Mouse (Mus musculus): ENCODE results near the gene Dclre1b.

Dclre1b gene

DNA sequence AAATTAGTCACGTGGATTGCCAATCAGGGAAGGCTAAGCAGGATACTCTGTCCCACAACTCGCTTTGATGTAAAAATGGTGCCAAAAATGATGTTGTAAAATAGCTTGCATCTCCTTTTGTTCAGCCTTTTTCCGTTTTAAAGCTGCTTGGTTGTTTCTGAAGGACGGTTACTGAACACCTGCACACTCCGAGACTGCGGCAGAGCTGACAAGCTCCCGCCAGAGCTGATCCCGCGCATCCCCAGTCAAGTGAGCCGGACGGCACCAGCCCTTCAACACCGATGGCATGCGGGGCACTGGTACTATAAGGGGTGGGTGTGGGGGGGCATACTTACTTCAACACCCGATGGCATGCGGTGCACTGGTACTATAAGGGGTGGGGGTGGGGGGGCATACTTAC, 35.2 kb downstream of the Dclre1b start:
- in situ Hi-C loops (cut with MboI; ENCODE audit: low sequenced_read_pairs) = no loop called here

DNA sequence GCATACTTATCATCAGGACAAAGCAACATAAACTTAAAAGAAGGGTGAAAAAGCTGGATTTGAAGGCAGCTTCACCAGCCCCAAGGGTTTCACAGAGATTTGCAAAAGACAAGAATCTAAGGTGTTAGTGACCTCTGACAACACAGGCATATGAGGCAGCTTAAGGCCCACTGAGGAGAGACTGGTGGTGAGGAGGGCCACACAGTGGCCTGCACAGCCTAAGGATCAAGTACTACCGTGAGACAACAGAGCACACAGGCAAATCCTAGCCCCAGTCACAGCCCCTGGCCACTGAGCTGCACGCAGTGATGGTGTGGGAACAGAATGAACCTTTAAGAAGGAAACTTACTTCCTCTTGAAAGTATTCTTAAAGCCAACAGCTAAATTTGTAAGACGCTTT, 35.7 kb downstream of the Dclre1b start:
- in situ Hi-C loops (cut with MboI; ENCODE audit: low sequenced_read_pairs) = no loop called here

DNA sequence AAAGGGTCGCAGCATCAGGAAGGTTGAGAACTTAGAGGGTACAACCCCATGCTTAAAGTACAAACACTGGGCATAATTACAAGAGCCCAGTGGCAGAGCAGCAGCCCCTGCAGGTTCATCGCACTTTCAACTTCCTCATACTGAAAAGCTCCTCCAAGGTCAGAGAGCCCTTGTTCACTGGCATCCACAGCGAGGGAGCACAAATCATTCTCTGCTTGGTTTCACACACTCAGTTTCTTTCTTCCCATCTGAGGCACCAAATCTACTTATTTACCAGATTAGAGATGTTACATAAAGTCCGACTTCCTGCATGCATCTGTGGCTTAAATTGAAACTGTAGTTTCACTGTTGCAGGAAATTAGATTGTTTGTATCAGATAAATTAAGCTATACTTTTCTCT, 36.4 kb downstream of the Dclre1b start:
- in situ Hi-C loops (cut with MboI; ENCODE audit: low sequenced_read_pairs) = no loop called here

DNA sequence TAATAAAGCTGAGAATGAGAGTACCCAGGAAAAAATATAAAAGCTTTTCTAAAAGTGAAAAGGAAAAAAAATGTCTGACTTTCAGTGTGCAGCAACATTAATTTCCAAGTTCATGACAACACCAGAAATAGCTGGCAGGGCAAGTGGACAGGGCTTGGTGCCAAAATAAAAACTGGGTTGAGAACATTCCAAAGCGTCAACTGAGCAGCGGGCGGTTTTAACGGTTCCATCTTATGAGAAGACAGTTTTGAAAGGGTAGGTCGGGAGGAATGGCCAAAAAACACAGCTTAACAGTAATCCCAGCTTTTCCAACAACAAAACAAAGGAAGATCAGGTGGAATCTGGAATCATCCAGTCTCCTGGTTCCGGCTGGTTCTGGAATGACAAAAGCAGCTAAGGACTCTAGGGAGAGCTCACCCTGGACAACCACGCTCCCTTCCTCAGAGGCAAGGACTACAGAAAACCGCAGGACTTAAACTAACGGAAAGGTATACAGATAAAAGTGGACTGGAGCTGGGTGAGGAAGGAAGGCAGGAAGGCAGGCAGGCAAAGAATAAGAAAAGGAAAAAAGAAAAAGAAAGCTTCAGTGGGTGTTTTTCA, 37.6 kb downstream of the Dclre1b start:
- in situ Hi-C loops (cut with MboI; ENCODE audit: low sequenced_read_pairs) = no loop called here

DNA sequence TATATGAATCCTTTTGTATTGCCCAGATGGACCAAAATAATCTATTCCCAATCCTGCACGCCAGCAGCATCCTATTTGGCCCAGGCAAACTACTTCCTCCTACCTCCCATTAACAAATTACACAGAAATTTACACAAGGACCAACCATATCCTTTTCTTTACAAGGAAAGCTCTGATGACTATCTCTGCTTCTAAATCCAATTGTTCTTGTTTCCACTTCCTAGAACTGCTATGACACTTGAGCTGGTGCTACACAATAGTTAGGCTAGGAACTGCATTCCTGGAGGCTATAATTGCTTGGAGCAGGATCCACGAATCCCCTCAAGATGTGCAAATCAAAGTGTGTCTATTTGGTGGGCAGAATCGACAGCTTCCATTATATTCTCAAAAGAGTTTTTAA, 42.5 kb downstream of the Dclre1b start:
- in situ Hi-C loops (cut with MboI; ENCODE audit: low sequenced_read_pairs) = no loop called here

DNA sequence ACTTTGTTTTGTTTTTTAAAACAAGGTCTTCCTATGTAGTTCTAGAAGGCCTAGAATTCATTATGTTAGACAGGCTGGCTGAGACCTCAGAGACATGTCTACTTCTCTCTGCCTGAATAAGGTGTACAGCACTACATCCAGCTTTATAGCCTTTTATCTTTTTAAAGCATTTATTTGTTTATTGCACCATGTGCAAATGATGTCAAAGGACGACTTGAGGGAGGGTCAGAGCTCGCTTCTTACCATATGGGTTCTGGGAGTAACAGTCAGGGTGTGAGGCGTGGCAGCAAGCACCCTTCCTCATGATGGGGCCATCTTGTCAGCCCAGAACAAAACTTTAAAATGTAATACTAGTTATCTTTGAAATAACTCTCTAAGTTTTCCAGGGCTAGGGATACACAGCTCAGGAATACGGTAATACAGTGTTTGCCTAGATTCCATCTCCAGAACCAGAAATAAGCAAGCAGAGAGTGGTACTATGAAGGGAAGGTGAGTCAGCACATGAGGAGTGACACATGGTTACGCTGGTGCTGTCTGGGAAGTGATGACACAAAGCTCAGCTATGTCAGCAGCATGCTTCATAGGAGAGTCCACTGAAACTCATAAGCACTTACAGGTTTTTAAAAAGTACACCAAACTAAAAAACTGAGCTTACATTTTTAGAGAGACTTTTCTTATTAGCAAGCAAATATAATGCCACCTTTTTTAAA, 49.8 kb downstream of the Dclre1b start:
- in situ Hi-C loops (cut with MboI; ENCODE audit: low sequenced_read_pairs) = no loop called here

DNA sequence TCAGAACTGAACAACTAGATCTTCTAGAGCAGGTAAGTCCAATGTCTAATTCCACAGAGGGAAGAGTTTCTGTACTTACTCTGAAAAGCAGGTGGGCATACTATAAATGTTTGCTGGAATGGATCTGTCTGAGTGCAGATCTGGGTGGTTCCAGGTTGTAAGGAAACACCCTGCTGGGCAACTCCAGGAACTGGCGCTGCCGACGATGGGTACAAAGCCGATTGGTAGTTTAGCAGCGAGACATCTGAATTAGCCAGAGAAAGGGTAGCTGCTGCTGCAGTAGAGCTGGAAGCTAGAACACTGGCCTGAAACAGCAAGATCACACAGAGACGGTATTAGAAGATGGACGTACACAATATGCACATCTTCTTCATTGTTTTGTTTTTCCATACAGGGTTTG, 50.8 kb downstream of the Dclre1b start:
- in situ Hi-C loops (cut with MboI; ENCODE audit: low sequenced_read_pairs) = no loop called here

DNA sequence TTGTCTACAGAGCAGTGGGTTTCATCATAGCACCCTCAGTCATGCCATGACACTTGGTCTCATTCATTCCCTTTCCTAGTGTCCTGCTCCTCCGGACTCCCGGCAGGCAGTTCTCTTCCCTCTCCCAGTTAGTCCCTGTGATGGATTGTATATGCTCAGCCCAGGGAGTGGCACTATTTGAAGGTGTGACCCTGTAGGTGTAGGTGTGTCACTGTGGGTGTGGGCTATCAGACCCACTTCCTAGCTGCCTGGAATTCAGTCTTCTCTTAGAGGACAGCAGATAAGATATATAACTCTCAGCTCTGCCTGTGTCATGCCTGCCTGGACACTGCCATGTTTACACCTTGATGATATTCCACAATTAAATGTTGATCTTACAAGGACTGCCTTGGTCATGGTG, 52.3 kb downstream of the Dclre1b start:
- in situ Hi-C loops (cut with MboI; ENCODE audit: low sequenced_read_pairs) = no loop called here

DNA sequence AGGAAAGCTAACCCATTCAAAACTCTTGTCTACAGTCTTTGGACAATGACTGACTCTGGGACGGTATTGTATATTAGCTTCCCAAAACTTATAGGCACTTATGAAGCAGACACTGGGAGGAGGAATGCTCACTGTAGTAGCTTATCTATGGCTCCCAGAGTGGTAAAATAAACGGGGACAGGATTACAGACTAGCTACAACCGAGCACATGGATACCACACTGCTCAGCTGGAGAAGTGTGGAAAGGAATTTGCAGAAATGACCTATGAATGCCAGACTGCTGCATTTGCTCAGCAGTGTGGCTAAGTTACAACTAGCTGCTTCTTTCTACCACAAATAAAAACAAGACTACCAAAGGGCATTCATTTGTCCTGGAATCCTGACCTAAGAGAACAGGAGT, 53.9 kb downstream of the Dclre1b start:
- in situ Hi-C loops (cut with MboI; ENCODE audit: low sequenced_read_pairs) = no loop called here

DNA sequence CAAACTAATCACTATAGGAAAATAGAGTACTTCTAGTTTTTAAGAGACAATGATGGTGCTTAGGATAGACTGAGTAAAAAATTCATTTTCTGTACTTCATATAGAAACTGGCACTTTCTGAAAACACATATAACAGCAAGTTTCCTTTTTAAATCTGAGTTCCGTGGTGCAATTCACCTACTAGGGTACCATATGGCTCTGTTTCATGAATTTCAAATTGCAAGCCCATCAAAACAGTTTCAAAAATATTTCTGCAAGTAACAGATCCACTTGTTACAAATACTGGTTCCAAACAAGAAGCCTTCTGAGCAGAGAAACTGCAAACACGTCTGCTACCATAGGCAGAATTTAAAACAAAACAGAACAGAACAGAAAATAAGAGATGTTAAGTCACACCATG, 57.7 kb downstream of the Dclre1b start:
- in situ Hi-C loops (cut with MboI; ENCODE audit: low sequenced_read_pairs) = no loop called here
